Mouse (Mus musculus) adrenal gland, postnatal 36 days (tissue): ENCODE results near the gene Pramel6. TPM values are rescaled to one million over a fixed set of nuclear protein-coding genes. Genes with fewer than 3 reads are reported as not detected.
"Not testable (repeated sequence)": the region's sequence is repeated elsewhere in the genome, so short reads cannot be mapped to it uniquely, and the experiment has no call there.

Experiments
- DNase-seq, 2 experiments: peaks; one replicate each; pipeline ENCODE4 v3.0.0; 2021; ENCODE audit warnings: mixed read lengths in 1 of 2
- long read RNA-seq, 2 experiments: library from polyadenylated mRNA; stranded (forward); transcript quantifications; one replicate each; pipeline ENCODE4 v2.0.0; 2021; ENCODE audit warnings: borderline sequencing depth in 2 of 2
- total RNA-seq, 2 experiments: library from RNA; stranded (reverse); gene quantifications; 2 replicates each; pipeline ENCODE4 v1.2.3; 2021

Pramel6 gene
- total RNA-seq, result not detected
- long read RNA-seq, experiment 1, result 0 reads
- long read RNA-seq, experiment 2, result 0 reads

DNA sequence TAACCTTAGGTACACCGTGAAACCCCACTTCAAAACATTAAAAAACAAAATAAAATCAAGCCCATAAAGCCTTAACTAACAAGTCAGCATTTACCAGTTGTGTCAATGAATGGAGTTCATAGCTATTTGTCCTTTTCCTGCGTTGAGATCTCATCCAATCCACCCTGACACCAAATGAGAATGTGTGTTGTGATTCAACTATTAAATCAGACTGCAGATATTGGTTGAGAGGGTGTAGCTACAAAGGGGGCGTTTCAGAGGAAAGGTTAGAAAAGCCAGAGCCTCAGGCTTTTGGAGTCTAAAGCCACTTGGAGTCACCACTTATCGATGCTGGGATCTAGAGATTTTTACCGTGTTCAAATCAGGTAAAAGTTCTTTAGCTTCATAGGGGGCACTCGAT lies at the start of gene Pramel6:
Pramel6 (plus strand) TSS at position 301 of the 400 bp plus-strand sequence.
- no peak for DNase-seq

DNA sequence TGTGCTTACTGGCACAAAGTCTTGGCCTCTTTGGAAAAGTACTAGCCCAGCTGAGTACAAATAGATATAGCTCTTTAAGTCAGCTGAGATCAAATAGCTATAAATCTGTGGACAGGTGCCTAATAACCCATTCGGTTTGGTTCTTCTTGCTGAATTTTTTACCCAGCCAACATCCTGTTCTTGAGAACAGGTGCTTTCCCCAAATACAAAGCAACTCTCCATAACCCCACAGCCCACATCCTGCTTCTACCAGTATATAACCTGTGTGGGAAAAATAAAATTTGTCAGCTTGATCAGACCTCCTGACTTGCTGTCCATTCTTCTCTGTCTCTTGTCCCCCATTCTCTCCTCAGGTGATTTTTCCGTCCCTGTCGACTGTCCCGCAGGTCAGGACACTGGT lies 44.6 kb upstream of the Pramel6 start:
- DNase-seq, result no peak

DNA sequence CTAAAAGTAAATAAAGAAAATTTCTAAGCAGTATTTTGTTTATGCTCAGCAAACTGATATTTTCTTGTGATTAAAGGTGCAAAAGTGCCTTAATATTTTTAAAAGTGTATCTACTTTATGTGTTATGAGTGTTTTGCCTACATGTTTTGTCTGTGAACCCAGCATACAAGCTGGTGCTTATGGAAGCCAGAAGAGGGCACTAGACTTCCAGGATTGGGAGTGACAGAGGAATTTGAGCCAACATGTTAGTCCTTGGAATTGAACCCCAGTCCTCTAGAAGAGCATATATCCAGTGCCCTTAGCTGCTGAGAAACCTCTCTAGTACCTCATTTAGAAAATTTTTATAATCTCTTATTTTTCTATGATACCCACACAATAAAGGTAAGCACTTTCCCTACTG lies 26.2 kb upstream of the Pramel6 start:
- no peak for DNase-seq

DNA sequence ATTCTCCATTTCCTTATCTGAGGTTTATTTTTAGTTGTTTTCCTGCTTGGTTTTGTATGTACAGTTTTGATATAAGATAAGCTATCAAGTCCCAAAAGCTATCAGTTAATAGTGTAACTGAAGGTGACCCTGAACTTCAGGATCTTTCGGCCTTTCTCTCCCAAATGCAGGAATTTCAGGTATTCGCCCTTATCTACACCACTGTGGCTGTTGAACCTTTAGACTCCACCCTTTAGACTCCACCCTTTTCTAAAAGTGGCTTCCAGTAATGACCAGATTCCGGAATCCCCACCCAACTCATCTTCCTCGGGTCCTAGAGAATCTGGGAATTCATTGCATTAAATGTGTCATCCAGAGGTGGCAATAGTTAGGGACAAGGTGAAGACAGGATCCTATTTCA lies 25.2 kb upstream of the Pramel6 start:
- no peak for DNase-seq

DNA sequence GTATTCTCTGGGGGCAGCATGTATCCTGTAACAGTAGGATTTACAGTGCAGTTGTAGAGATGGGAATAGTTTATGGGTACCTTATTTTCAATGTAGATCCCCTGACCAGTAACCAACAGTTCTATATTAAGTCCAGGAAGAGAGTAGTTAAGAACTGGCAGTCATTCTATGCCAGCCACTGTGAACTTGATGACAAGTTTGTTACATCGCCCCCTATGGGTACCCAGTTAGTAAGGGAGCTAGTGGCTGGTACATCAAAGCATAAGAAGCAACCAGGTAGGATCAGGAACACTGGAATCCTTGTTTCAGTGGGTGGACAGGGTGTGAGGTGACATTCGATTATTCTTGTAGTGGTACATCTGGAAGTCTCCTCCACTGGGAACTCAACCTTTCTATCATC lies 24.1 kb upstream of the Pramel6 start:
- DNase-seq, result no peak

DNA sequence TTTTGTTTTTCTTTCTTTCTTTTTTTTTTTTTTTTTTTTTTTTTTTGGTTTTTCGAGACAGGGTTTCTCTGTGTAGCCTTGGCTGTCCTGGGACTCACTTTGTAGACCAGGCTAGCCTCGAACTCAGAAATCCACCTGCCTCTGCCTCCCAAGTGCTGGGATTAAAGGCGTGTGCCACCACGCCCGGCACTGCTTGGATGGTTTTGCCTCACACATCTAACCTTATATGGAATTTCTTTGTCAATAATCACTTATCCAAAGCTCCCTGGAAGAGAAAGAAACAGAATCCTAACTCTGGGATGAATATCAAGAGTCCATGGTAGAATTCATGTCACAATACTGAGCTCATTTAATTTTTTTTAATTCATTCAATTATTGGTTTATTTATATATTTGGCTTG lies 9.4 kb upstream of the Pramel6 start, which contains the start of gene Pramel7:
Pramel7 (minus strand) TSS at position 101 of the 400 bp plus-strand sequence.
- DNase-seq, result not testable (repeated sequence)

DNA sequence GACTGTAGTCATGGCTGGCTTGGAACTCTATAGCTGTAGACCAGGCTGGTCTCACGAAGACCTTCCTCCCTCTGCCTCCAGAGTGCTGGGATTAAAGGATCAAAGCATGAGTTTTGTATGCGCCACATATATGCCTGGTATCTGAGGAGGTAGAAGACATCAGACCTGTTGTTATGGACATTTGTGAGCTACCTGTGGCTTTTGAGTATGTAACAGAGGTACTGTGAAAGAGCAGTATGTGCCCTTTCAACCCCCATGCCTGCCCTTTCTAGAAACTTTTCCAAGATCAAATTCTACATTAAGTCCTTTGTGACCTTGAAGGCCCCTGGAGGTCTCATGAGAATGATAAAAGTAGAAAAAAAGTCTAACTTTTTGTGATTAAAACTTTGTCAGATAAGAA lies 8.7 kb downstream of the Pramel6 start:
- no peak for DNase-seq

DNA sequence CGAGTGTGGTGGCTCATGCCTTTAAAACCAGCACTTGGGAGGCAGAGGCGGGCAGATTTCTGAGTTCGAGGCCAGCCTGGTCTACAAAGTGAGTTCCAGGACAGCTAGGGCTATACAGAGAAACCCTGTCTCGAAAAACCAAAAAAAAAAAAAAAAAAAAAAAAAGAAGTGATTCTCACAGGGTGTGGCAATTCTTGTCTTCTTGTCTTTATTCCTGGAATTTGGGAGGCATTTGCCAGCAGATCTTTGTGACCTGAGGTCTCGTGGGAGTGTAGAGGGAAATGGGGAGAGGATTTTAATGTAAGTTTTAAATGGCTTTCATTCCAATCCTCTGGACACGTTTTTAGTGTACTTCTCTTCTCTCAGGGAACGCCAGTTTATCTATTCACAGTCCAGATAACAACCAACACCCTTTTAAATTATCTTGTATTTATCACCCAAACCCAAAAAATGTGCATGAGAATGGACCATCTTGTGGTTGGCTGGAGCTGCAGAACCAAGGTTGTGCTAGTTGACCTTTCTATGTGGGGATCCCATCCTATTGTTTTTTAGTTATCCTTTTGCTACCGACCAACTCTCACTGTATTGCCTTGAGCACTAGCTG lies 9.2 kb downstream of the Pramel6 start:
- no peak for DNase-seq

DNA sequence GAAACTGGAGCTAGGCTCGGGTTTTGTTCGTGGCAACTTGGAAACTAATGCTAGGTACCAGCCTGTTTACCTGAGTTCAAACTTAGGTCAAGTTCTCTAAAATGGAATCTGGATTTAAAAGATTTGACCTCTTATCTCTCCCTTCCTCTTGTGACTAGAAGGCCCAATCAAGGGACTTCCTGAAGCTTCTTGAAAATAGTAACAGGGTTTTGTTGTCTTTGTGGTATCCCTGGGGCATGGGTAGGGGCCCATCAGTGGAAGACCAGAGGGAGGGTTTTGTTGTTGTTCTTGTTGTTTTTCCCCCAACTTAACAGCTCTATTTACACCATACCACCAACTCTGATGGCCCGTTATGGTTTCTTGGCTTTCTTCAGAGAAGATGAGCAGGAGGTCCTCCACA lies 10.2 kb downstream of the Pramel6 start:
- no peak for DNase-seq

DNA sequence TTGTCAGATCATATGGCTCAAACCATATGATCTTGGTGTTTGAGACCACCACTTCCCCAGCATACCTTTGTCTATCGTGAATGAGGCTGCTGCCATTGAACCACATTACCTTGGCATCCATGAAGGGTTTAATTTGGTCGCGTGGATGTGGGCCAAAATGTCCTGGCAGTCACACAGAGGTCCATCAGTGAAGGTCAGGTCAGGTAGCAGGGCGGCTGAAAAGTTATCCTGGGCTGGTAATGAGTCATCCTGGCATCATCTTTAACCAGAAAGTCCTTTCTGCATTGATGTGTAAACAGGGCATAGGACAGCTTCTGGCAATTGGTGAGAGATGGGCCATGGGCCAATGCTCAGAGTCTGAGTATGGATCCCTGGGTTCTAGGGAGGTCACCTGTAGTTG lies 14.3 kb downstream of the Pramel6 start:
- no peak for DNase-seq

DNA sequence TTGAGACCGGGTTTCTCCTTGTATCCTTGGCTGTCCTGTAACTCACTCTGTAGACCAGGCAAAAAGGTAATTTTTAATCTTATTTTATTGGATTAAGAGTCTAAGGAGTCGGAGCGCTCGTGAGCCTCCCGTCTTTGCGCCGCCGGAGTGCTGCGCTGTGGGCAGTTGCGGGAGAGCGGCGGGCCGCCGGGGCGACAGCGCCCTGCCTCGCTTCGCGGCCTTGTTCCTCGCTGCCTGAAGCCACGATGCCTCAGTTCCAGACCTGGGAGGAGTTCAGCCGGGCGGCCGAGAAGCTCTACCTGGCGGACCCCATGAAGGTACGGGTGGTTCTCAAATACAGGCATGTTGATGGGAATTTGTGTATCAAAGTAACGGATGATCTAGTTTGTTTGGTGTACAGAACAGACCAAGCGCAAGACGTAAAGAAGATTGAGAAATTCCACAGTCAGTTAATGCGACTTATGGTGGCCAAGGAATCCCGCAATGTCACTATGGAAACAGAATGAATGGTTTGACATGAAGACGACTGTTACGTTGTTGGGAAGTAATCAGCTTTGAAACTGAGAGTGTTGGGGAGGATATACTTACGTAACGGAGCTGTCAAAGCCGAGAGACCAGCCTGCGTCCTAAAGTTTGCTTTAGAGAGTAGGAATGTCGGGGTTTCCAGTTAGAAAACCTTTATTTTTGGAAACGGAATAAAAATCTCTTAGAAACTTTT lies 19.7 kb downstream of the Pramel6 start:
- DNase-seq, result not testable (repeated sequence)

DNA sequence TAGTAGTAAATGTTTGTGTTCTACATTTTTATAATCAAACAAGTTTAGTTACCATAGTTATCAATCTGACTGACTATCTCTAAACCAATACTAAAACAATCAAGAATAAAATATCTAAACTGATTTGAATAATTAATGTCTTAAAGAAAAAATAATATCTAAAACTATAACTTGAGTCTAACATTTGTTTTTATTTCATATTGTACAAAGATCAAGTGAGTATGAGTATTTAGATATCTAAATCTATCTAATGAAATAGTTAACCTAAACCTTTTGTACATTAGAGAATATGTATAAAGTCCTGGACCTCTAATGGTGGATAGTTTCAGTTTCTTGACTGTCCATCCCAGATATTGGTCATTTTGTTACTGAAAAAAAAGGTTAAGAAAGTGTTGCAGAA lies 25.1 kb downstream of the Pramel6 start, which contains the start of gene Olfr153:
Olfr153 (plus strand) TSS at position 301 of the 400 bp plus-strand sequence.
- DNase-seq, result no peak

DNA sequence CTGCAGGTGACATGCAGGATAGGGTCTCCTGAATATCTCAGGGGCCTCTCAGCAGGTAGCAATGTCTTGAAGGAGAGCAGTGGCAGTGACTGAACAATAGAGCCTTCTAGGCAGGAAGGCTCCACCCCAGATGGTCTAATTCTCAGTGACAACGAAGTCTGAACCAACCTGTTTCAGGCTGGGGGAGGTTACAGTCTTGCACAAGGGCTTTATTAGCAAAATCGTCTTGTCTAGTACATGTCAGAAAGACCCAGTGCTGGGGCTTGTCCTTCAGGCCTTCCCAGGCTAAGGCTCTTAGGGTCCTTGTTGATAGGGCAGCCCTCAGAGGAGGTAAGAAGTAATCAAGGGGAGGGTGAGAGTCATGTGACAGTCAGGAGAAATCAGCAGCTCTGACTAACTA lies 28.5 kb downstream of the Pramel6 start:
- DNase-seq, result no peak

DNA sequence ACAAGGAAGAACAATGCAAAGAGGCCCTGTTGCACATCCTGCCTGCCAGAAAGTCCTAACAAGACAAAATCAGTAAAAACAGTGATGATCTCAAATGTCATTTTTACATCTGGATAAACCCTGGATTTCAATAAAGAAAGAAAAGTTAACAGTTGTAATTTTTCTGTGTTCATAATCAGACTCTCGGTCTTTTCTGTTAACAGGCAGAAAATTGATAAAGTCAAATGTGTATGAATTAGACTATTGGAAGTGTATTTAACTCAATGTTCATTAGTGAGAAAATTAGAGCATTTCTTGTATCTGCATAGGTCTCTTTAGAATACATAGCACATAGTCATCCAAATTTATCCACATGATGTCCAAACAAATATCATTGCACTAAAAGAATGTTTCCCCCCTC lies 39.1 kb downstream of the Pramel6 start, which contains the start of gene Olfr1128:
Olfr1128 (minus strand) TSS at position 101 of the 400 bp plus-strand sequence.
- DNase-seq, result no peak

Other genes starting within 250 kb of the Pramel6 start
- gene Olfr1116, start 239.0 kb upstream of the Pramel6 start, total RNA-seq, result not detected
- gene Olfr1118, start 199.0 kb upstream of the Pramel6 start, total RNA-seq, result not detected
- not detected for gene Olfr1120, start 151.8 kb upstream of the Pramel6 start, total RNA-seq
- gene Olfr1121, start 136.7 kb upstream of the Pramel6 start, total RNA-seq, result not detected
- under 1 TPM in 1 of 2 experiments, not detected in 1; 0.07 TPM for gene Olfr1122, start 120.7 kb upstream of the Pramel6 start, total RNA-seq
- not detected for gene Olfr1123, start 89.9 kb upstream of the Pramel6 start, total RNA-seq
- not detected for gene Olfr1124, start 76.3 kb upstream of the Pramel6 start, total RNA-seq
- gene Olfr1126, start 52.6 kb upstream of the Pramel6 start, total RNA-seq, result not detected
- gene Pramel7, start 9.5 kb upstream of the Pramel6 start, total RNA-seq, result not detected
- not detected for gene Olfr153, start 25.2 kb downstream of the Pramel6 start, total RNA-seq
- not detected for gene Olfr1128, start 39.0 kb downstream of the Pramel6 start, total RNA-seq
- gene Olfr1129, start 67.3 kb downstream of the Pramel6 start, total RNA-seq, result not detected
- not detected for gene Olfr1130, start 99.6 kb downstream of the Pramel6 start, total RNA-seq
- not detected for gene Olfr1131, start 120.5 kb downstream of the Pramel6 start, total RNA-seq
- not detected for gene Olfr1132, start 131.0 kb downstream of the Pramel6 start, total RNA-seq
- gene Olfr1133, start 140.8 kb downstream of the Pramel6 start, total RNA-seq, result not detected
- not detected for gene Olfr1134, start 151.9 kb downstream of the Pramel6 start, total RNA-seq
- gene Olfr1135, start 167.1 kb downstream of the Pramel6 start, total RNA-seq, result not detected
- gene Olfr1136, start 187.4 kb downstream of the Pramel6 start, total RNA-seq, result not detected
- not detected for gene Olfr1137, start 206.6 kb downstream of the Pramel6 start, total RNA-seq
- gene Olfr1138, start 233.4 kb downstream of the Pramel6 start, total RNA-seq, result not detected
- not detected for gene Olfr1140, start 237.2 kb downstream of the Pramel6 start, total RNA-seq
- not detected for gene Olfr1141, start 247.4 kb downstream of the Pramel6 start, total RNA-seq